Mouse (Mus musculus): ENCODE data around the gene Klhdc3. TPM values are rescaled to one million over a fixed set of nuclear protein-coding genes. Genes with fewer than 3 reads are reported as not detected.

Gene Klhdc3
- polyA plus RNA-seq, 1 experiment from 2014 or later = 122 TPM

DNA sequence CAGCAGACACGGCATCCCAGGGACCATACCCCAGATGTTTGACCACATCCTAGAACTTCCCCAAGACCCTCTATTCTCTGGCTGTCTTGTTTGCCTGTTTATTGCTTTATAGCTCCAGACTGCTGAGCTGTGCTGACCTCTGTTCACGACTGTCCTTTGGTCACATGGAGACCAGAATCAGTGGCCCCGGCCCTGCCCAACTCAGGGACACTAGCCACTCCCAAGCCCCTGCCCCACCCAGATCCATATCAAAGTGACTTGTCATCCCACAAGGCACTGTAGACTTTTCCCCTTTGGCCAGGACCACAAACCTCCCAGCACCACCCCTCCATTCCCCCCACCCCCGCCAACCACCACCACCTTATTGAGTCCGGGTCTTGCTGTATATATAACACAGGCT is 18.5 kb upstream of the Klhdc3 start:
- no peaks in the 10 kb centered on the region for H3K9me3 ChIP-seq
- peaks cover 24% of the 10 kb centered on the region for H3K4me1 ChIP-seq
- H3K36me3 ChIP-seq = peaks cover 25% of the 10 kb centered on the region
- no peaks in the 10 kb centered on the region for H3K27me3 ChIP-seq
- ATAC-seq (ENCODE audit: borderline replicate concordance, extremely low read depth, low FRiP score, low TSS enrichment) = no peak
- H3K4me2 ChIP-seq = no peak overlapping the region
- 73% methylated on average over 5 of the region's 5 CpGs for WGBS
- H3K4me3 ChIP-seq = no peak overlapping the region
- no peak overlapping the region for H3K9ac ChIP-seq
- no peak overlapping the region for H3K27ac ChIP-seq

- Histone ChIP-seq H3K4me2 (no peak overlapping the region), H3K27ac (no peak overlapping the region), H3K27me3 (no peaks in the 10 kb centered on the region), H3K9me3 (no peaks in the 10 kb centered on the region), H3K9ac (no peak overlapping the region), H3K36me3 (peaks cover 25% of the 10 kb centered on the region), H3K4me1 (peaks cover 18% of the 10 kb centered on the region), H3K4me3 (no peak overlapping the region)
- WGBS = 88% methylated on average over 6 of the region's 6 CpGs
- no peak for ATAC-seq (ENCODE audit: borderline replicate concordance, extremely low read depth, low FRiP score, low TSS enrichment)
These were observed 17.8 kb upstream of the Klhdc3 start for GRCm38 (mm10) chr17:46698515-46698914.

GRCm38 (mm10) chr17:46694517-46695063 is 13.9 kb upstream of the Klhdc3 start:
- no peak for ATAC-seq (ENCODE audit: borderline replicate concordance, extremely low read depth, low FRiP score, low TSS enrichment)
- Histone ChIP-seq H3K4me2 (no peak overlapping the region), H3K27me3 (no peaks in the 10 kb centered on the region), H3K4me3 (no peak overlapping the region), H3K9me3 (no peaks in the 10 kb centered on the region), H3K36me3 (peaks cover 27% of the 10 kb centered on the region; the same call in 1 of the 2 replicates), H3K27ac (no peak overlapping the region), H3K4me1 (no peaks in the 10 kb centered on the region), H3K9ac (no peak overlapping the region)
- WGBS = 63% methylated on average over 1 of the region's 1 CpGs

DNA sequence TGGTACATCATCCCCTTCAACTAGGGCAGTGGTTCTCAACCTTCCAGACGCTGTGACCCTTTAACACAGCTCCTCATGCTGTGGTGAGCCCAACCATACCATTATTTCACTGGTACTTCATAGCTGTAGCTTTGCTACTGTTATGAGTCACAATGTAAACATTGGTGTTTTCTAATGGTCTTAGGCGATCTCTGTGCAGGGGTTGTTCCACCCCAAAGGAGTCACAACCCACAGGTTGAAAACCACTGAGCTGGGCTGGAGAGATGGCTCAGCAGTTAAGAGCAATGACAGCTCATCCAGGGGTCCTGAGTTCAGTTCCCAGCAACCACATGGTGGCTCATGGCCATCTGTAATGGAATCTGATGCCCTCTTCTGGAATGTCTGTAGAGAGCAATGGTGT is 10.7 kb upstream of the Klhdc3 start:
- Histone ChIP-seq H3K36me3 (peaks cover 29% of the 10 kb centered on the region), H3K27me3 (no peaks in the 10 kb centered on the region), H3K4me3 (no peak overlapping the region), H3K27ac (no peak overlapping the region), H3K9me3 (no peaks in the 10 kb centered on the region), H3K4me1 (no peaks in the 10 kb centered on the region), H3K4me2 (no peak overlapping the region), H3K9ac (no peak overlapping the region)
- ATAC-seq (ENCODE audit: borderline replicate concordance, extremely low read depth, low FRiP score, low TSS enrichment) = no peak
- 72% methylated on average over 2 of the region's 2 CpGs for WGBS

- no peak for ATAC-seq (ENCODE audit: borderline replicate concordance, extremely low read depth, low FRiP score, low TSS enrichment)
- H3K4me2 ChIP-seq = no peak overlapping the region
- no peaks in the 10 kb centered on the region for H3K27me3 ChIP-seq
- H3K36me3 ChIP-seq = peaks cover 31% of the 10 kb centered on the region
- WGBS = 85% methylated on average over 12 of the region's 12 CpGs
- H3K4me3 ChIP-seq = no peak overlapping the region
- H3K9ac ChIP-seq = no peak overlapping the region
- no peak overlapping the region for H3K27ac ChIP-seq
- no peaks in the 10 kb centered on the region for H3K4me1 ChIP-seq
- H3K9me3 ChIP-seq = no peaks in the 10 kb centered on the region
These were observed 10.0 kb upstream of the Klhdc3 start for GRCm38 (mm10) chr17:46690665-46691064.

GRCm38 (mm10) chr17:46685913-46686312 is 5.2 kb upstream of the Klhdc3 start:
- WGBS = 87% methylated on average over 6 of the region's 6 CpGs
- H3K9me3 ChIP-seq = no peaks in the 10 kb centered on the region
- peaks cover 7% of the 10 kb centered on the region for H3K4me1 ChIP-seq
- peaks cover 53% of the 10 kb centered on the region for H3K36me3 ChIP-seq
- no peak overlapping the region for H3K27ac ChIP-seq
- H3K9ac ChIP-seq = no peak overlapping the region
- ATAC-seq (ENCODE audit: borderline replicate concordance, extremely low read depth, low FRiP score, low TSS enrichment) = no peak
- H3K4me2 ChIP-seq = no peak overlapping the region
- no peak overlapping the region for H3K4me3 ChIP-seq
- no peaks in the 10 kb centered on the region for H3K27me3 ChIP-seq

GRCm38 (mm10) chr17:46682654-46683389 is 2.1 kb upstream of the Klhdc3 start:
- Histone ChIP-seq H3K9me3 (no peaks in the 10 kb centered on the region), H3K36me3 (peaks cover 55% of the 10 kb centered on the region), H3K4me2 (no peak overlapping the region), H3K4me3 (no peak overlapping the region), H3K27me3 (no peaks in the 10 kb centered on the region), H3K9ac (no peak overlapping the region), H3K4me1 (peaks cover 26% of the 10 kb centered on the region), H3K27ac (no peak overlapping the region)
- ATAC-seq (ENCODE audit: borderline replicate concordance, extremely low read depth, low FRiP score, low TSS enrichment) = no peak
- 85% methylated on average over 16 of the region's 16 CpGs for WGBS

GRCm38 (mm10) chr17:46681466-46682118 is 878 bp upstream of the Klhdc3 start:
- Histone ChIP-seq H3K36me3 (peaks cover 54% of the 10 kb centered on the region), H3K4me3 (peak overlapping the region; percentile 60), H3K9ac (peak overlapping the region; percentile 59), H3K4me2 (peak overlapping the region; percentile 80), H3K9me3 (no peaks in the 10 kb centered on the region), H3K27ac (peak overlapping the region; percentile 49), H3K27me3 (no peaks in the 10 kb centered on the region), H3K4me1 (peaks cover 26% of the 10 kb centered on the region)
- no peak for ATAC-seq (ENCODE audit: borderline replicate concordance, extremely low read depth, low FRiP score, low TSS enrichment)
- WGBS = 23% methylated on average over 12 of the region's 12 CpGs

GRCm38 (mm10) chr17:46679843-46680759 is 613 bp downstream of the Klhdc3 start:
- Histone ChIP-seq H3K4me2 (peak overlapping the region; percentile 81), H3K36me3 (peaks cover 54% of the 10 kb centered on the region), H3K9me3 (no peaks in the 10 kb centered on the region), H3K4me1 (peaks cover 29% of the 10 kb centered on the region), H3K9ac (peak overlapping the region; percentile 60), H3K4me3 (peak overlapping the region; percentile 60), H3K27me3 (no peaks in the 10 kb centered on the region), H3K27ac (peak overlapping the region; percentile 88)
- ATAC-seq (ENCODE audit: borderline replicate concordance, extremely low read depth, low FRiP score, low TSS enrichment) = peak; percentile 1
- WGBS = under 1% methylated on average over 34 of the region's 34 CpGs

GRCm38 (mm10) chr17:46678911-46679310 is 1.8 kb downstream of the Klhdc3 start:
- peaks cover 45% of the 10 kb centered on the region for H3K36me3 ChIP-seq
- WGBS = 33% methylated on average over 9 of the region's 9 CpGs
- H3K4me2 ChIP-seq = peak overlapping the region; percentile 81
- H3K27me3 ChIP-seq = no peaks in the 10 kb centered on the region
- no peaks in the 10 kb centered on the region for H3K9me3 ChIP-seq
- peak overlapping the region; percentile 60 for H3K9ac ChIP-seq
- H3K27ac ChIP-seq = peak overlapping the region; percentile 88
- H3K4me3 ChIP-seq = peak overlapping the region; percentile 60
- peaks cover 37% of the 10 kb centered on the region for H3K4me1 ChIP-seq
- no peak for ATAC-seq (ENCODE audit: borderline replicate concordance, extremely low read depth, low FRiP score, low TSS enrichment)

DNA sequence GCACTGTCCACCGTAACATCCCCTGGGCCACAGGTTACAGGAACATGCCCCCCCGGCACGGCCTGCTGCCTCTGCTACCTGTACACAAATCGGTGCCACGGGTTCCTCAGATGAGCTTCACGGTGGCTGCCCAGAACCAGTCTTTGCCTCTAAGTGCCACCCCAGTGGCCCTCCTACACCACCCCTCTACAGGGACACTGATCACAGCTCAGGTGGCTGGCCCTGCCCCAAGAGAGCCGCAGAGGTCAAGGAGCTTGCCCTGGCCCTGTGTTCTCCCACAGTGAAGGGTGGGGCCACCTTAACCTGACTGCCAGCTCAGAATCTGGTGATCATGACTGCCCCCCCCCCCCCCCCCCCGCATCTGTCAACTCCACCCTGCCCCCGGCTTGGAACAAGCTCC is 2.3 kb downstream of the Klhdc3 start, which contains the start of gene Mea1:
Mea1 (plus strand) TSS at position 378 of the 400 bp plus-strand sequence.
- 81% methylated on average over 8 of the region's 9 CpGs for WGBS
- Histone ChIP-seq H3K9ac (peak within 1 kb of the TSS; percentile 60), H3K36me3 (peaks cover 40% of the 10 kb centered on the region), H3K4me2 (peak within 1 kb of the TSS; percentile 81), H3K9me3 (no peaks in the 10 kb centered on the region), H3K4me1 (peaks cover 40% of the 10 kb centered on the region), H3K27ac (peak within 1 kb of the TSS; percentile 88), H3K27me3 (no peaks in the 10 kb centered on the region), H3K4me3 (peak within 1 kb of the TSS; percentile 60)
- ATAC-seq (ENCODE audit: borderline replicate concordance, extremely low read depth, low FRiP score, low TSS enrichment) = no peak

All from lung, embryonic 15.5 days (tissue).